Mouse (Mus musculus): ENCODE results near the gene Ntrk1. TPM values are rescaled to one million over a fixed set of nuclear protein-coding genes. Genes with fewer than 3 reads are reported as not detected.
A peak's percentile ranks its signal among the peaks of the same experiment; 100 is the strongest.

The Ntrk1 gene
- polyA plus RNA-seq, 1 experiment from 2014 or later, result 2.4 TPM

DNA sequence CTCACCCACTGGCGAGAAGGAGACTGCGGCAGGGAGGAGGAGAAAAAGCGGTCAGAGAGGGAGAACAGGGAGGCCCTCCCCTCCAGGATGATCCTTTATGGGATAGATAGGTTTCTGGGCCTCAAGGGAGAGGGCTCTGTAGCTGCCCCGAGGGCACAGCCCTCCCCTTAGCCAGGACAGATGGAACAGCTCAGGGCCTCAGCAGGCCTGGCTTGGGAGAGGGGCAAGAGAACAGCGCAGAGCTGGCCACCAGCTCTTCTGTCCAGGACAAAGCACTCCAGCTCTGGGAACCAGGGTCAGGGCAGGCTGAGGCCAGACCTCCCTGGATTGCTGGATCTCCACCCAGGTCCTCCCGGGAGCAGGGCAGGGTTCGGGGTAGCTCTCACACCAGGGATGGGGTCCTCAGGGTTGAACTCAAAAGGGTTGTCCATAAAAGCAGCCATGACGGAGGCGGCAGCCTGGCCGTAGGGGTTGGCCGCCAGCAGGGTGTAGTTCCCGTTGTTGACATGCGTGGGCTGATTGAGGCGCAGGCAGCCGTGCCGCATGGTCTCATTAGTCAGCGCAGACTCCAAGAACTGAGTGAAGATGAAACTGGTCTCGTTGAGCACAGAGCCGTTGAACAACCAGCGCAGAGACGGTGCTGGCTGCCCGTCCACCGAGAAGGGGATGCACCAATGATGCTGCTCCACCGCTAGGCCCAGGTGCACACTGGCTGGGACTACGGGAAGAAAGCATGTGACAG is 11.5 kb downstream of the Ntrk1 start:
- H3K36me3 ChIP-seq, result no peaks in the 10 kb centered on the region
- H3K9me3 ChIP-seq, result no peaks in the 10 kb centered on the region
- H3K27ac ChIP-seq, result no peak overlapping the region
- no peak for ATAC-seq
- H3K9ac ChIP-seq (replicated peaks), result no peak overlapping the region
- peaks cover 17% of the 10 kb centered on the region for H3K27me3 ChIP-seq
- H3K4me3 ChIP-seq (replicated peaks), result no peak overlapping the region
- H3K4me1 ChIP-seq (replicated peaks), result peaks cover 13% of the 10 kb centered on the region
- H3K4me2 ChIP-seq (replicated peaks), result no peak overlapping the region
- whole genome bisulfite sequencing, result 85% methylated on average over 25 of the region's 25 CpGs

DNA sequence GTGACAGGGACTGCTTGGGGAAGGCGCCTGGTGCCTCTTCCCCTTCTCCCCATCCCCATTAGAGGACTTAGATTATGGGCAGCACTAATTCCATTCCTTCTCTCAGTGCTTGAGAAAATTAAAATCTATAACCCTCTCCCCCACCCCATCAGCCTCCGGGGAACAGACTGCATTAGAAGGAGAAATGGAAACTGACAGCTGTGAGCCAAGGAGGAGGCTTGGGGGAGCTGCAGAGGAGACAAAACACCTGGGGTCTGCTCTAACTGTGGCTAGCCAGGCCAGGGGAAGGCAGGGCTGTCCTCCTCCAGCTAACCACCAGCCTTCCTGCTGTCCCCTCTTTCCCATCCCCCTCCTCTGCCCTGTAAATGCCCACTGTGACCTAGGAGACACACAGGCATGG is 15.9 kb downstream of the Ntrk1 start:
- H3K9me3 ChIP-seq, result no peaks in the 10 kb centered on the region
- H3K27me3 ChIP-seq, result peaks cover 29% of the 10 kb centered on the region
- no peak overlapping the region for H3K9ac ChIP-seq (replicated peaks)
- H3K4me1 ChIP-seq (replicated peaks), result peaks cover 35% of the 10 kb centered on the region
- peak overlapping the region; percentile 51; the same call in 1 of the 2 replicates for H3K27ac ChIP-seq
- H3K4me3 ChIP-seq (replicated peaks), result no peak overlapping the region
- 25% methylated on average over 2 of the region's 2 CpGs for WGBS
- H3K4me2 ChIP-seq (replicated peaks), result no peak overlapping the region
- peak; percentile 21 for ATAC-seq
- no peaks in the 10 kb centered on the region for H3K36me3 ChIP-seq

DNA sequence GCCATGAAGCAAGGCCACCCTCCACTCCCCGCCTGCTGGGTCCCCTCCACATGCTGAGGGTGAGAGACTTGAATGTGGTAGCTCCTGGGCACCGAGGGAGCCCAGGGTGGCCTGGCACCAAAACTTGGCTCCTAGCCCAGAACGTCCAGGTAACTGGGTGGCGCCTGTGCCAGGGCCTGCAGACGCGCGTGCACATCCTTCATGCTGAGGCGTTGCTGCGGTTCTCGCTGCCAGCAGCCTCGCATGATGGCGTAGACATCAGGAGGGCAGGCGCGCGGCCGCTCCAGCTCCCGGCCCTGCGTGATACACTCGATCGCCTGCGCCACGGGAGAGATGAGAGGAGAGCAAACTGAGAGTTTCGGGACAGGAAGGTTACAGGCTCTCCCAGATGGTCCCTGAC is 16.7 kb downstream of the Ntrk1 start:
- H3K9ac ChIP-seq (replicated peaks), result 0 out of 2 replicates have a peak overlapping the region, but pooled peaks have one; percentile 12
- H3K4me2 ChIP-seq (replicated peaks), result peak overlapping the region; percentile 27; the same call in 1 of the 2 replicates
- no peaks in the 10 kb centered on the region for H3K9me3 ChIP-seq
- ATAC-seq, result peak; percentile 15; the same call in 1 of the 2 replicates
- H3K4me3 ChIP-seq (replicated peaks), result no peak overlapping the region
- peak overlapping the region; percentile 51; the same call in 1 of the 2 replicates for H3K27ac ChIP-seq
- H3K36me3 ChIP-seq, result no peaks in the 10 kb centered on the region
- peaks cover 35% of the 10 kb centered on the region for H3K4me1 ChIP-seq (replicated peaks)
- H3K27me3 ChIP-seq, result peaks cover 29% of the 10 kb centered on the region
- 57% methylated on average over 23 of the region's 23 CpGs for WGBS

DNA sequence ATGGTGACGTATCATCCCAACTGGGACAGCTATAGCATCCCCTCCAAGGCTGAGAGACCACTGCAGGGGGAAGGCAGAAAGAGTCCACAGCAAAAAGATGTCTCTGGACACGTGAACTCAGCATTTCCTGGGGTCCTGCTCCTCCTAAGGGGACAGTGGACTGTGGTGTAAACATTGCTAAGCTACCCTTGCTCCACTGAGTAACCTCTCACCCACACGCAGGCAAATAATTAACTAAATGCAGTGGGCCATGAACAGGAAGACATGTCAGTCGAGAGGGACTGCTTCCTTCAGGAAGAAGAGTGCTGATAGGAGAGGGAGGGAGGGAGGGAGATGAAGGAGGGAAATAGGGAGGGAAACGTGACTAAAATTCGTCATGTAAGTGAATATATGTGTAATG is 23.9 kb downstream of the Ntrk1 start:
- H3K27me3 ChIP-seq, result peaks cover 37% of the 10 kb centered on the region
- ATAC-seq, result no peak
- peaks cover 15% of the 10 kb centered on the region for H3K4me1 ChIP-seq (replicated peaks)
- H3K27ac ChIP-seq, result no peak overlapping the region
- H3K9ac ChIP-seq (replicated peaks), result no peak overlapping the region
- WGBS, result 51% methylated on average over 6 of the region's 6 CpGs
- H3K9me3 ChIP-seq, result no peaks in the 10 kb centered on the region
- no peak overlapping the region for H3K4me3 ChIP-seq (replicated peaks)
- no peak overlapping the region for H3K4me2 ChIP-seq (replicated peaks)
- H3K36me3 ChIP-seq, result no peaks in the 10 kb centered on the region

DNA sequence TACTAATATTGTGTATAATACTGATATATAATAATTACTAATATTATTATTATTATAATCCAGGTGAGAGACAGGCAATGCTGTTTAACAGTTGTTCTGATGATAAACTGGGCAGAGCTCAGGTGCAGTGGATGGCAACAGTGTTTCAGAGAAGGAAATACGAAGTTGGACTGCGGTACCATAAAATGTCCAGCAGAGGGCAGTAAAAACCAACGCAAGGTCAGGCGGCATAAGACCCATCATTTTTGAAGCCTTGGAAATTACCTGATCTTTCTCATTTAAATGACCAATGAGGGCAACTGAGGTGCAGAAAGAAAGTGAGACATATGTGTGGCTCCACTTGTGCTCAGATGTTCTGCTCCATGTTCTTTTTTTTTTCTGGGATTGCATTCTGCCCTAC is 24.7 kb downstream of the Ntrk1 start:
- H3K4me2 ChIP-seq (replicated peaks), result no peak overlapping the region
- no peak overlapping the region for H3K9ac ChIP-seq (replicated peaks)
- ATAC-seq, result no peak
- peaks cover 43% of the 10 kb centered on the region for H3K27me3 ChIP-seq
- no peaks in the 10 kb centered on the region for H3K9me3 ChIP-seq
- no peak overlapping the region for H3K4me3 ChIP-seq (replicated peaks)
- no peak overlapping the region for H3K27ac ChIP-seq
- under 1% methylated on average over 4 of the region's 4 CpGs for WGBS
- H3K36me3 ChIP-seq, result no peaks in the 10 kb centered on the region
- H3K4me1 ChIP-seq (replicated peaks), result peaks cover 12% of the 10 kb centered on the region

DNA sequence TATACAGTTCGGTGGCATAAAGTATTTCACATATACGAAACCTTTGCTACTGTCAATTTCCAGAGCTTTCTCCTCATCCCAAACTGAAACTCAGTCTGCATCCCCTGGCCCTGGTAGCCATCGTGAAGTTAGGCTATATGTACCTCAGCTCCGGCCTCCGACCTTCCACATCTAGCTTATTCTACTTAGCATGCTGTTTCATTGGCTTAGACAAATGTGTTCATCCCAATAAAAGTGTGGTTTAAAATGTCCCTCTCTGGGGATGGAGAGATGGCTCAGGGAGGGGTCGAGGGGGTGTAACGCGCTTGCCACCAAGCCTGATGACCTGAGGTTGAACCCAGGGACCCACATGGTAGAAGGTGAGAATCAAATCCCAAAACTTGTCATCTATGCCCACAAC is 25.5 kb downstream of the Ntrk1 start:
- H3K27ac ChIP-seq, result no peak overlapping the region
- H3K9me3 ChIP-seq, result no peaks in the 10 kb centered on the region
- 80% methylated on average over 8 of the region's 8 CpGs for WGBS
- no peak for ATAC-seq
- peaks cover 48% of the 10 kb centered on the region for H3K27me3 ChIP-seq
- no peaks in the 10 kb centered on the region for H3K36me3 ChIP-seq
- no peak overlapping the region for H3K9ac ChIP-seq (replicated peaks)
- no peak overlapping the region for H3K4me2 ChIP-seq (replicated peaks)
- H3K4me1 ChIP-seq (replicated peaks), result peaks cover 12% of the 10 kb centered on the region
- H3K4me3 ChIP-seq (replicated peaks), result no peak overlapping the region

DNA sequence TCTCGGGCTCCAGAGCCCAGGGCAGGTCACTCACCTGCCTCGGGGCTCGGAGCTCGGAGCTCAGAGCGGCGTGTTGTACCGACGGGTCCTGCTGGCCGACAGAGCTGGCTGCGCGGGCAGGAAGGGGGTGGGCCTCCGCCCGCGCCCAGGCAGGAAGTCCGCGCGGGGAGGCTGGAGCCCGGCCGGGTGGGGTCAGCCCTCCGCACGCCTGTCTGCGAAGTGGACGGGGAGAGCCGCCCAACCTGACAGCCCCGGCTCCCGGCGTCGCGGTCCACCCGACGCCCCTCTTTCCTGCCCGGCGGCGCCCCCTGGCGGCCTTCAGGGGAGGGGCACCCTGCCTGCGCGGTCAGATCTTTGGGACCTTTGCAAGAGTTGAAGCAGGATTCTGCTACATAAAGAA is 26.1 kb downstream of the Ntrk1 start:
- peak overlapping the region; percentile 44; the same call in 1 of the 2 replicates for H3K9ac ChIP-seq (replicated peaks)
- H3K36me3 ChIP-seq, result no peaks in the 10 kb centered on the region
- H3K4me1 ChIP-seq (replicated peaks), result peaks cover 14% of the 10 kb centered on the region
- peak; percentile 34; the same call in 1 of the 2 replicates for ATAC-seq
- H3K4me2 ChIP-seq (replicated peaks), result peak overlapping the region; percentile 47
- peak overlapping the region; percentile 33 for H3K4me3 ChIP-seq (replicated peaks)
- 5% methylated on average over 33 of the region's 37 CpGs for WGBS
- H3K27me3 ChIP-seq, result peaks cover 50% of the 10 kb centered on the region
- H3K27ac ChIP-seq, result no peak overlapping the region
- no peaks in the 10 kb centered on the region for H3K9me3 ChIP-seq

DNA sequence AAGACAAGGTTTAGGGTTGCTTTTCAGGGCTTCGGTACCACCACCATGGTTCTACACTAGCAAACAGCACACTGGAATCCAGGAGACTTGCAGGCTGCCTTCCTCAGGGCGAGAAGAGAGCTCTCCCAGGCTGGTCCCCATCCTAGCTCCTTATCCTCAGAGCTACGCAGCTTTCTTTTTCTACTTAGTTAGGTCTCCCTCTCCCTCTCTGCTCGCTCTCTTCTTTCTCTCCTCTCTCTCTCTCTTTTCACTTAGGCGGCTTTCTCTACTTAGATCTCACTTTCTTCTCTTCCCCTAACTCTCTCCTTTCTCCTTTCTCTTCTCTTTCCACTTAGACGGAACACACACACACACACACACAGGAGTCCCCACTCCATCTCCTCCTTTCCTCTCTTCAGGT is 26.5 kb downstream of the Ntrk1 start:
- Histone ChIP-seq H3K4me2 (replicated peaks) (peak overlapping the region; percentile 47), H3K27me3 (peaks cover 51% of the 10 kb centered on the region), H3K4me1 (replicated peaks) (peaks cover 18% of the 10 kb centered on the region), H3K36me3 (no peaks in the 10 kb centered on the region), H3K9me3 (no peaks in the 10 kb centered on the region), H3K4me3 (replicated peaks) (peak overlapping the region; percentile 33), H3K9ac (replicated peaks) (peak overlapping the region; percentile 44; the same call in 1 of the 2 replicates), H3K27ac (no peak overlapping the region)
- ATAC-seq, result no peak
- 53% methylated on average over 6 of the region's 6 CpGs for WGBS

DNA sequence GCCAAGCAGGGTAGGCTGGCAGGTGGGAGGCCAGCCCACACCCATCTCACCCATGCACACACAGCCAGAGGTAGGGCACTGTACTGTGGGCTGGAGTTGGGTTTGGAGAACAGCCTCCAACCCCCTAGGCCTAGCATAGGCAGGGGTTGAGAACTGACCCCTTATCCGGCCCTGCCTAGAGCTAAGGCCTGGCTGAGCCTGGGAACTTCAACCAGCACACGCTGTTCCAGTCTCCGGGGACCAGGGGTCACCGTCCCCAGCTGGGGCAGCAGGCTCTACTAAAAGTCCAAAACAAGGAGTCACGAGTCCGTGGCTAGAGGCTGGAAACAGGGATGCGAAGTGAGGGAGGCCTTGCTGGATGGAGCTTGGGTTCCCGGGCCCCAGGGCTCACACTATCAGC is 27.2 kb downstream of the Ntrk1 start:
- peak overlapping the region; percentile 11; the same call in 1 of the 2 replicates for H3K4me2 ChIP-seq (replicated peaks)
- no peak overlapping the region for H3K9ac ChIP-seq (replicated peaks)
- H3K4me1 ChIP-seq (replicated peaks), result peaks cover 16% of the 10 kb centered on the region
- peaks cover 55% of the 10 kb centered on the region for H3K27me3 ChIP-seq
- H3K9me3 ChIP-seq, result no peaks in the 10 kb centered on the region
- 58% methylated on average over 8 of the region's 8 CpGs for WGBS
- H3K27ac ChIP-seq, result no peak overlapping the region
- H3K4me3 ChIP-seq (replicated peaks), result no peak overlapping the region
- H3K36me3 ChIP-seq, result no peaks in the 10 kb centered on the region
- ATAC-seq, result no peak

DNA sequence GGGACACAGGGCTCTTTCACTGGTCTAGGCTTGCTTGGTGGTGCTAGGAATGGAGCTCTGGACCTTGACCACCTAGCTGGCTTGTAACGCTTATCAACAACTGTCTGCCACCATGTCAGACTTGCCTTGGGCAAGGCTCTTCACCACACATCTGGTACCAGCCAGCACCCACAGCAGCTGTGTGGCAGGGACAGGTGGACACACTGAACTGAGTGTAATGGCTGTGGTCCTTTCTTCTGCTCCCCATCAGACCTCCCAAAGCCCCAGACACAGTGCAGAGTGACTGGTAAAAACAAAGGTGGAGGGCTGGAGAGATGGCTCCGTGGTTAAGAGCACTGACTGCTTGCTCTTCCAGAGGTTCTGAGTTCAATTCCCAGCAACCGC is 28.7 kb downstream of the Ntrk1 start:
- Histone ChIP-seq H3K36me3 (no peaks in the 10 kb centered on the region), H3K4me1 (replicated peaks) (peaks cover 8% of the 10 kb centered on the region), H3K4me2 (replicated peaks) (no peak overlapping the region), H3K27me3 (peaks cover 55% of the 10 kb centered on the region), H3K9me3 (no peaks in the 10 kb centered on the region), H3K9ac (replicated peaks) (no peak overlapping the region), H3K4me3 (replicated peaks) (no peak overlapping the region), H3K27ac (no peak overlapping the region)
- 82% methylated on average over 3 of the region's 3 CpGs for WGBS
- no peak for ATAC-seq

DNA sequence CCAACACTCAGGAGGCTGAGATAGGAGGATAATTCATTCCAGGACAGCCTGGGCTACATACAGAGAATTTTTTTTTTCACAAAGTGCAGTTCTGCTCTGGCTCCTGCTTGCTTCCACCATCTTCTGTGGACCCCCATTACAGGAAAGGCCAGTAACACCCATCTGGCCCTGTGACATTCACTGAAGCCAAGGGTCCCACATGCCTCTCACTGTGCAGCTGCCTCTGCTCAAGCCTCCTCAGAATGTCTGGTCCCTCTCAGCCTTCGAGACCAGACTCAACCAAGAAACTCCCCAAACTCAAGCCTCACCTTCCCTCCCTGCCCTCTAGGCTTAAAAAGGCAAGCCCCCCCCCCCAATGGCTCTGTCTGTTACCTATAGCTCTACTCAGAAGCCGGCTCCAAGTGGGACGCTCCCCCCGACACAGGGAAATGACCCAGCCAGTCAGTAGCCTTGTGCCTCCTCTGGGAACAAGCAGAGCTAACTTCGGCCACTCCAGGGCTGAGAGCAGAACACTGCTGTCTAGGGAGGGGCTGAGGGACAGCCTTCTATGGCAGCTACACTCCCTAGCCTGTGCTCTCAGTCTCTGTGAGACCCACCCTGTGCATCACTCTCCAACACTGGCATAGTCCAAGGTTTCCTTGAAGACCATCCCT is 29.2 kb downstream of the Ntrk1 start:
- ATAC-seq, result no peak
- Histone ChIP-seq H3K4me1 (replicated peaks) (peaks cover 8% of the 10 kb centered on the region), H3K9ac (replicated peaks) (no peak overlapping the region), H3K4me2 (replicated peaks) (no peak overlapping the region), H3K27me3 (peaks cover 55% of the 10 kb centered on the region), H3K27ac (no peak overlapping the region), H3K36me3 (no peaks in the 10 kb centered on the region), H3K9me3 (no peaks in the 10 kb centered on the region), H3K4me3 (replicated peaks) (no peak overlapping the region)
- 77% methylated on average over 5 of the region's 5 CpGs for WGBS

DNA sequence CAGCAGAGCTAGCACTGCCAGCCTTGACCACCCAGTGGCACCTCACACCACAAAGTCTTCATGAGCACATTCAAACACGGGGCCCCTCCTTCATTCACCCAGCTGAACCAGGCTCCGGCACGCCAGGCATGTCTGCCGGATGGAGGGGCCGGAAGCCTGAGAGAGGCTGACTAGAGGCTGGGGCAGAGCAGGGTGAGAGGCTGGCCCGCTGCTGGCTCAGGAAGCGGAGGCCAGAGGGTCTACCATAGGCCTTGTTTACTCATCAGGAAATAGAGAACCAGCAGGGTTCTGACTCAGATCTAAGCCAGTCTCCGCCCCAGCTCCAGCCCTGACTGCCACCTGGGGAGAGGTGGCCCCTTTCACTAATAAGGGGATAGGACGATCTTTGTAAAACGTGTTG is 29.9 kb downstream of the Ntrk1 start:
- no peaks in the 10 kb centered on the region for H3K9me3 ChIP-seq
- 19% methylated on average over 10 of the region's 10 CpGs for WGBS
- peaks cover 8% of the 10 kb centered on the region for H3K4me1 ChIP-seq (replicated peaks)
- H3K27ac ChIP-seq, result no peak overlapping the region
- H3K4me2 ChIP-seq (replicated peaks), result no peak overlapping the region
- H3K9ac ChIP-seq (replicated peaks), result no peak overlapping the region
- H3K4me3 ChIP-seq (replicated peaks), result no peak overlapping the region
- no peaks in the 10 kb centered on the region for H3K36me3 ChIP-seq
- peaks cover 55% of the 10 kb centered on the region for H3K27me3 ChIP-seq
- ATAC-seq, result no peak; the same call in 1 of the 2 replicates

Data from midbrain, embryonic 13.5 days (tissue).